Mouse (Mus musculus): ENCODE results near the gene Gm20388.

- no peak for TF ChIP-seq POLR2A (IDR thresholded peaks at IDR 0.05; ENCODE audit: insufficient read depth, low read depth, low read length)
- no peak for TF ChIP-seq CTCF (IDR thresholded peaks at IDR 0.05; ENCODE audit: insufficient read depth, low read depth, low read length)
Observed at GRCm38 (mm10) chr8:122098766-122099165, 2188.1 kb downstream of the Gm20388 start.

Data from olfactory bulb, adult 2 months (tissue).